Mouse (Mus musculus): ENCODE measurements around the gene Olfr1349. TPM values are rescaled to one million over a fixed set of nuclear protein-coding genes. Genes with fewer than 3 reads are reported as not detected.

Gene Olfr1349
- 0.14 and 0.42 TPM in 2 replicates for polyA plus RNA-seq (2012; ENCODE audit: low replicate concordance)

DNA sequence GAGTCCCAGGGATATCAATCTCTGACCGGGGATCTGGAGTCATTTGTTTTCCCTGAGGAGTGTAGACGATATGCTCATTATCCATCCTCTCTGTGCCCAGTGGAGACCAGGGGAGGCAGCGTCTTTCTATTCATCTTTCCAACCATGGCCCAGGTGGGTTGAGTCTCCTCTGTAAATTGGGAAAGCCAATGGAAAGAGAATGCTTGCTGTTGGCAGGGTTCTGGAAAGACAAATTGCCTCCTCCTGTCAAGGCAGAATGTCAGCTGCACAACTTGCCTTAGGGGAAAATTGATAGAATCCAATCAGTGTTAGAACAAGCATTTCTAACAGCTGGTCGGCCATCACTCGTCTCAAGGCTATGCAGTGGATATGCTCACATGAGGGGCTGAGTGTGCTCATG, at the start of gene Olfr1349:
Gene Olfr1349, minus strand, starts transcription at position 101 of the 400 bp plus-strand sequence.

DNA sequence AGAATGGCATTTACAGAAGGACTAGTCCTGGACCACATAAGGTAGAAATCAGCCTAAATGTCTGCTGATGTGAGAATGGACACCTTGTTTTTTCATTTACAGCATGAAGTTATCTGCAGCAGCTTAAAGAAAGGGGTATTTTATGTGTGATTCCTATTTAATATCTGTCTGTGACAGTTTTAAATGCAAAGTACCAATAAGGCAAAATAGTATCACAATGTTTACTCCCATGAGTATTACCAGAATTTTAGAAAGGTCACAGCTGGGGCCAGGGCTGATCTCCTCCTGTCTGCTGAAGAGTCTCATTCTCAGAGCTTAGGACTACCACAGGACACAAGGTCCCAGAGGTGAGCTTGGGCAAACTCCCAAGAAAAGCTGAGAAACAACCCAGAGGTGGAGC, 41.8 kb upstream of the Olfr1349 start, which contains the start of gene Olfr1350:
Gene Olfr1350, plus strand, starts transcription at position 301 of the 400 bp plus-strand sequence.

DNA sequence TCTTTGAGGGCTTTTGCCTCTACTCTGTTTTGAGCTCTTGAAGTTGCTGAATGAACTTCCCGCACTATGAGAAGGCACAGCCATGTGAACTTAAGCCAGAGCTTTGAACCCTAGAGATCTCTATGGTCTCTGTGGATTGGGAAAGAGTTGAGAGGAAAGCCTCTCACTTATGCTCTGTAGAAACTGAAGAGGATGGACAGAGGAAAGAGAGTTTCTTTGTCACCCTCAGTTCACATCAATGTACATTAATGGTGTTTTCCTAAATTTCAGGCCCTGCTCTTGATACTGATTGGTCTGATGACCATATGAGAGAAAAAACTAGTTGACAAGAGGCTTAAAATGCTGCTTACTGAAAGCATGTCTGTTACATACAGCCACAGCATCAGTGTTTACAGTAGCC, 14.1 kb downstream of the Olfr1349 start, which contains the start of gene Olfr1348:
Gene Olfr1348, minus strand, starts transcription at position 101 of the 400 bp plus-strand sequence.

DNA sequence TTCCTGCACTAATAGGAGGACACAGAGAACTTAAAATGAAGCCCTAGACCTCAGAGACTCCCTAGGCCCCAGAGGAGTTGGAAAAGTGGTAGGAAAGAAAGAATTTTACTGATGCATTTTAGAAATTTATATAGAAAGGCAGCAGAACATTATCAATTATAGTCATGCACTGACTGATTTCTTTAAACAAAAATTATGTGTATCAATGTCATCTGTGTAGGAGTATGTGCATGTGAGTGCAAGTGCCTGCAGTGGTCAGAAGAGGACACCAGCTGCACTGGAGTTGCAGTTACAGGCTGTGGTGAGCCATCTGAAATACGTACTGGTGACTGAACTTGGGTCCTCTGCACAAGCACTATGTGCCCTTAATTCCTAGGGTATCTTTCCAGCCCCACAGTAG, 23.1 kb downstream of the Olfr1349 start, which contains the start of gene Olfr1347:
Gene Olfr1347, minus strand, starts transcription at position 101 of the 400 bp plus-strand sequence.

DNA sequence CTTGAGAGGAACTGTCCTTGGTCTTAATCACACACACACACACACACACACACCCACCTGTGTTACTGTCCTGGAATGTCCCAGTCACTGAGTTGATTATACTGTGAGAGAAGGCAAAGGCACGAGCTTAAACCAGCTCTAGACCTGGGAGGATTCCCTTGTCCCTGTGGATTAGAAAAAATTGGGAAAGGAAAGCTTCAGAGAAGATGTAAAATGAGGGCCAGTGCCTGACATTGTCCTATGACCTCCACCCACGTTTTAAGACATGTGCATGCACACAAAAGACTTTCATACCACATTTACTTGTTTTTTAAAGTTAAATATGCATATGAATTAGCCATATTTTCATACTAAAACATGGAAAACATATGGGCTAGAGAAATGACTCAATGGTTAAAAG, 35.9 kb downstream of the Olfr1349 start, which contains the start of gene Olfr5:
Gene Olfr5, minus strand, starts transcription at position 101 of the 400 bp plus-strand sequence.

DNA sequence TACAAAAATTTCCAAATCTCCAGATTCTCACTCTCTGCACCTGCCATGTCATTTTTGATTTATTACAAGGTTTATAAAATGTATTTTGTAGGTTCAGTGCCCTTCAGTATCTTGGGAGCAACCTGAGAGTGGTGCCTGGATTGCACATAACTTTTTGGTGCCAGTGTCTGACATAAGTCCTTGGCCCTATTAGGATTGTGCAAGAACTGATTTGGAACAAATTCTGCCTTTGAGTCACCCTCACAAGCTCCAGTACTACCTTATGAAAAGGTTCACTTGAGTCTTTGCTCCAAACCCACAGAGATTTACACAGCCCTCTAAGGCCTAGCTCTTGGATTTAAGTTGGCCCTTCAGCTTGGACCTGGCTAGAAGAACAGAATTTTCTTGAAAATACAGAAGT, 55.8 kb downstream of the Olfr1349 start, which contains the start of gene Olfr1346:
Gene Olfr1346, plus strand, starts transcription at position 151 of the 400 bp plus-strand sequence.

Other genes starting within 250 kb of the Olfr1349 start
- gene Zfp667, start 236.4 kb downstream of the Olfr1349 start, polyA plus RNA-seq (2012; ENCODE audit: low replicate concordance), result 0.45 and 0.68 TPM in 2 replicates
- 0.68 and 3.8 TPM in 2 replicates for gene Zfp583, start 191.7 kb downstream of the Olfr1349 start, polyA plus RNA-seq (2012; ENCODE audit: low replicate concordance)
- not detected in 2 replicates for gene Gm3854, start 179.2 kb downstream of the Olfr1349 start, polyA plus RNA-seq (2012; ENCODE audit: low replicate concordance)
- gene Zfp78, start 159.7 kb downstream of the Olfr1349 start, polyA plus RNA-seq (2012; ENCODE audit: low replicate concordance), result 0.30 TPM in 1 of 2 replicates, not detected in the other
- 0.40 and 0.44 TPM in 2 replicates for gene Zfp28, start 139.7 kb downstream of the Olfr1349 start, polyA plus RNA-seq (2012; ENCODE audit: low replicate concordance)
- gene Smim17, start 124.2 kb downstream of the Olfr1349 start, polyA plus RNA-seq (2012; ENCODE audit: low replicate concordance), result not detected in 2 replicates
- not detected in 2 replicates for gene Gm20715, start 112.7 kb downstream of the Olfr1349 start, polyA plus RNA-seq (2012; ENCODE audit: low replicate concordance)
- gene Olfr1344, start 84.3 kb downstream of the Olfr1349 start, polyA plus RNA-seq (2012; ENCODE audit: low replicate concordance), result 0.17 TPM in 1 of 2 replicates, not detected in the other
- gene Olfr1336, start 66.8 kb downstream of the Olfr1349 start, polyA plus RNA-seq (2012; ENCODE audit: low replicate concordance), result not detected in 2 replicates
- gene Olfr1346, start 55.8 kb downstream of the Olfr1349 start, polyA plus RNA-seq (2012; ENCODE audit: low replicate concordance), result 0.06 TPM in 1 of 2 replicates, not detected in the other
- gene Olfr5, start 36.0 kb downstream of the Olfr1349 start, polyA plus RNA-seq (2012; ENCODE audit: low replicate concordance), result not detected in 2 replicates
- gene Olfr1347, start 23.2 kb downstream of the Olfr1349 start, polyA plus RNA-seq (2012; ENCODE audit: low replicate concordance), result not detected in 2 replicates
- gene Olfr1348, start 14.2 kb downstream of the Olfr1349 start, polyA plus RNA-seq (2012; ENCODE audit: low replicate concordance), result not detected in 2 replicates
- not detected in 2 replicates for gene Olfr1350, start 41.9 kb upstream of the Olfr1349 start, polyA plus RNA-seq (2012; ENCODE audit: low replicate concordance)
- gene Zim1, start 173.5 kb upstream of the Olfr1349 start, polyA plus RNA-seq (2012; ENCODE audit: low replicate concordance), result not detected in 2 replicates
- gene Peg3, start 207.5 kb upstream of the Olfr1349 start, polyA plus RNA-seq (2012; ENCODE audit: low replicate concordance), result not detected in 2 replicates
- not detected in 2 replicates for gene Usp29, start 207.6 kb upstream of the Olfr1349 start, polyA plus RNA-seq (2012; ENCODE audit: low replicate concordance)

Measured in leukemia stem cell, adult 10-12 weeks (primary cell).